Mouse (Mus musculus): ENCODE data around the gene Ggt5. TPM values are rescaled to one million over a fixed set of nuclear protein-coding genes. Genes with fewer than 3 reads are reported as not detected.

Gene Ggt5
- polyA plus RNA-seq, 1 experiment from 2014 or later, result 0.56 TPM

DNA sequence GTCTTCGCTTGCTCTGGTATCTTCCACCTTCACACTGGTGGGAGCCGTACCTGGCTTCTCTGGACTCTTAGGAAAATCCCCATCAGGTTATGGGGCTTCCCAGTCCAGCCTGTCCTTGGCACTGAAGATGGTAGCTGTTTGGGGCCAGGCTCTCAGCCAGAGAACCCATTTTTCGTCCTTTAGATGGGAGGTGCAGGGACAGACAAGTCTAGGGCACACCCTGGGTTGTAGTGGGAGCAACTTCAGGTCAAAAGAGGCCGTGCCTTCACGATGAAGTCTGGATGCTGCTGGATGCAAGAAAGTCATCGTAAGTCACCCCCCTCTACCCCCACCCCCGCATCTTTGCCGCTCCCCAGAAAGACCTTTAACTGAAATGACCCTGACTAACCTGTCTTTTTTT is 45.5 kb downstream of the Ggt5 start:
- WGBS, result 97% methylated on average over 8 of the region's 8 CpGs
- Histone ChIP-seq H3K36me3 (no peaks in the 10 kb centered on the region), H3K4me3 (no peak overlapping the region), H3K27ac (replicated peaks) (no peak overlapping the region), H3K27me3 (ENCODE audit: low read depth, poor library complexity, severe bottlenecking) (no peaks in the 10 kb centered on the region), H3K4me1 (peaks cover 11% of the 10 kb centered on the region; the same call in 1 of the 2 replicates), H3K9me3 (replicated peaks) (no peaks in the 10 kb centered on the region)
- DNase-seq (ENCODE audit: low spot score), result no peak

DNA sequence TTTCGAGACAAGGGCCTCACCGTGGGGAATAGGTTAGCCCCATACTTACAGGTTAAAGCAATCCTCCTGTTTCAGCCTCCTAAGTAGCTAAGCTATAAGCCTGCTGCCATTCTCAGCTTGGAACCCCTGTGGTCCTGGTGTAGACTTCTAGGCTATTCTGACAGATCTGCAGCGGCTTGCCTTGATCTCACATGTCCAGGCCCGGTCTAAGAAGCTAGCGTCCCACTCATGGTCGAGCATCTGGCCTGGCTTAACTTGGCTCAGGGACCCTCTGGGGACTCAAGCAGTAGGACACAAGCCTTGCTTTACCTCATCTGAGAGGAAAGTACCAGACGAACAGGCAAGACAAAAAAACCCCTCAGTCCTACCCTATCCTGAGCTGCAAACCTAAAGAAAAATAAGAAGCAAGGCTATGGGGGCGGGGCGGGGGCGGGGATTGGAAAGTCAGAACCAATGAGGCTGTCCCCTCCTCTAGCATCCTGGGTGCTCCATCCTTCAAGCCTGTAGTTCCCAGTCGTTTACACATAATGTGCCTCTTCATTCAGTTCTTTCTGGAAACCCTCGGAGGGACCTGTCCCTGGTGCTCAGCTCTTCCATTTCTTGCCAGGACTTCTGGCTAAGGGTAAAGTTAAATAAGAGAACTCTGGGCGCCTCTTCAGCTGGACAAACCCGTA is 46.0 kb downstream of the Ggt5 start:
- Histone ChIP-seq H3K27ac (replicated peaks) (no peak overlapping the region), H3K4me3 (no peak overlapping the region), H3K4me1 (peaks cover 11% of the 10 kb centered on the region; the same call in 1 of the 2 replicates), H3K9me3 (replicated peaks) (no peaks in the 10 kb centered on the region), H3K36me3 (no peaks in the 10 kb centered on the region), H3K27me3 (ENCODE audit: low read depth, poor library complexity, severe bottlenecking) (no peaks in the 10 kb centered on the region)
- no peak for DNase-seq (ENCODE audit: low spot score)
- 67% methylated on average over 14 of the region's 14 CpGs for WGBS

DNA sequence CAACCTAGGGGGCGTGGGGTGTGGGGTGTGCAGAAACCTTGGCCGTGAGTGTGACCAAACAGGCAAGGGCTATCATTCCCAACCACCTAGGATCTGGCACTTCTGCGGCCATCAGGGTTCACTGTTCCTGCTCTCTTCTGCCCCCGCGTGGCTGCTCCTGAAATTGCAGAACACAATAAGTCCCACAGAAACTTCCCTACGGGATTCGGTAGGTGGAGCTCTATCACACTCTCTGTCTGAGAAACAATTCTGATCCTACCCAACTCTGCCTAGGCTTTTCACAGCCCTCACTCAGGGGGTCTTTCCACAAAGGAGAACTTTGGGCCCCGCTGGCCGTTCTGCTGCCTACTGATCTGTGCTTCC is 46.5 kb downstream of the Ggt5 start:
- 6% methylated on average over 9 of the region's 9 CpGs for WGBS
- Histone ChIP-seq H3K4me1 (peaks cover 11% of the 10 kb centered on the region; the same call in 1 of the 2 replicates), H3K27me3 (ENCODE audit: low read depth, poor library complexity, severe bottlenecking) (no peaks in the 10 kb centered on the region), H3K27ac (replicated peaks) (no peak overlapping the region), H3K9me3 (replicated peaks) (no peaks in the 10 kb centered on the region), H3K4me3 (no peak overlapping the region), H3K36me3 (no peaks in the 10 kb centered on the region)
- DNase-seq (ENCODE audit: low spot score), result peak; percentile 82

DNA sequence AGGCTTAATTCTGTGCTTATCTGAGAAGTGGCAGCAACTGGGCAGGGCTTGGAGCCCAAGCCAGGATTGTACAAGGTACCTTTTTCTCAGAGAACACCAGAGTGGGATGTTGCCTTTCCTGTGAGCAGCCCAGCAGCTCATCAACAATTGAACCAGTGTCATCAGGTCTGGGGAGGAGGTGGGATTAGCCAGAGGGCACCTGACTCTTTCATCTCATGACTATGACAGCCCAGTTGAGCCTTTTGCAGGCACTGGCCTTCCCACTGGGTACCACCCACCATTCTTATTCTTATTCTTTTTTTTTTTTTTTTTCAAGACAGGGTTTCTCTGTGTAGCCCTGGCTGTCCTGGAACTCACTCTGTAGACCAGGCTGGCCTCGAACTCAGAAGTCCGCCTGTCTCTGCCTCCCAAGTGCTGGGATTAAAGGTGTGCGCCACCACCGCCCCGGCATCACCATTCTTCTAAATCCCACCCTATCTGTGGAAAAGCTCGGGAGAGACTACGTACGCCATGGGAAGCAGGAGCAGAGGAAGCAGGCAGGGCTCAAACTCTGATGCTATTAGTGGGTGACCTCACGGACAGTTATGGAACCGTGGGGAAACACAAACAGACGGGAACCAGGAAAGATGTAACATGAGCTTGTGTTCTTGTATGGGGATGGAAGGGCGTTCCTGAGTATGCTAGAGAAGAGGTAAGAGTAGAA is 47.1 kb downstream of the Ggt5 start:
- WGBS, result 89% methylated on average over 12 of the region's 12 CpGs
- H3K27ac ChIP-seq (replicated peaks), result no peak overlapping the region
- H3K4me1 ChIP-seq, result peaks cover 11% of the 10 kb centered on the region; the same call in 1 of the 2 replicates
- H3K27me3 ChIP-seq (ENCODE audit: low read depth, poor library complexity, severe bottlenecking), result no peaks in the 10 kb centered on the region
- no peaks in the 10 kb centered on the region for H3K36me3 ChIP-seq
- no peak for DNase-seq (ENCODE audit: low spot score)
- H3K9me3 ChIP-seq (replicated peaks), result no peaks in the 10 kb centered on the region
- no peak overlapping the region for H3K4me3 ChIP-seq

DNA sequence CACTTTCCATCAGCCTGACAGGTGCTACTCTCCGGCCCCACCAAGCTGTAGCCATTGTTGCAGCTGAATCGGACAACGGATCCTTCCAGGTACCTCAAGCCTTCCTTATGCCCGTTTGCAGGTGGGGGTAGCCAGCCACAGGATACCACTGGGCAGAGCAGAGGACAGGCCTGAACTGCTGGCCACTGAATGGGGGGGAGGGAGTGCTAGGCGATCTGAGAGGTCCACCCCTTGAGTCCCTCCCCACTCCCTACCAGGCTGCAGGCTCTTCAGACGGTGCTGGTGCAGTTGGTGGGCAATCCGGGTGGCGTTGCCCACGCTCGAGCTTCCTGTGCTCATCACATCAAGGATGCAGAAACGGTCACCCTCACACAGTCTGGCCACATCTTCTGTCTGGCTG is 48.6 kb downstream of the Ggt5 start:
- no peak overlapping the region for H3K27ac ChIP-seq (replicated peaks)
- no peaks in the 10 kb centered on the region for H3K27me3 ChIP-seq (ENCODE audit: low read depth, poor library complexity, severe bottlenecking)
- peaks cover 15% of the 10 kb centered on the region for H3K4me1 ChIP-seq
- 90% methylated on average over 11 of the region's 11 CpGs for WGBS
- no peaks in the 10 kb centered on the region for H3K9me3 ChIP-seq (replicated peaks)
- no peak overlapping the region for H3K4me3 ChIP-seq
- no peaks in the 10 kb centered on the region for H3K36me3 ChIP-seq
- no peak for DNase-seq (ENCODE audit: low spot score)

DNA sequence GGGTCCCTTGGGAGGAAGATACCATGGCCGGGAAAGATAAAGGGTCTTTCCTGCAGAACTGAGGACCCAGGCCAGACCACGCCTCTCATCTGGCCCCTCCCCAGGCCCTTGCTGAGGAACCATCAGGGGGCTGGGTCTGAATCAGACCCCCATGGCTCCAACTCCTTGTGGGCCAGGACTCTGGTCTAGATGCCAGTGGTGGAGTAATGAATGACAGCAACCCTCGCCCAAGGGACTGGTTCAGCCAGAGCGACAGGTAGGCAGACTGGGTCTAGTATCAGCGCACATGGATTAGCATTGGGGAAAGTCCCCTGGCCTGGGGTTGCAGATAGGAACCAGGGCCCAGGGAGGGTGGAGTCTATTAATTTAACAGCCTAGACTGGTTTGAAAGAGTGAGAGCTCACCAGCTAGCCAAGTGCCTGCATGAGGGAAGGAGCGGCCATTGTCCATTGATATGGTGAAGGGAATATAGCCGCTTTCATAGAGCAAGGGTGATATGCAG is 52.6 kb downstream of the Ggt5 start:
- Histone ChIP-seq H3K36me3 (peaks cover 20% of the 10 kb centered on the region), H3K4me3 (no peak overlapping the region), H3K4me1 (peaks cover 37% of the 10 kb centered on the region), H3K27me3 (ENCODE audit: low read depth, poor library complexity, severe bottlenecking) (no peaks in the 10 kb centered on the region), H3K9me3 (replicated peaks) (no peaks in the 10 kb centered on the region), H3K27ac (replicated peaks) (no peak overlapping the region)
- DNase-seq (ENCODE audit: low spot score), result no peak
- WGBS, result 89% methylated on average over 7 of the region's 7 CpGs

DNA sequence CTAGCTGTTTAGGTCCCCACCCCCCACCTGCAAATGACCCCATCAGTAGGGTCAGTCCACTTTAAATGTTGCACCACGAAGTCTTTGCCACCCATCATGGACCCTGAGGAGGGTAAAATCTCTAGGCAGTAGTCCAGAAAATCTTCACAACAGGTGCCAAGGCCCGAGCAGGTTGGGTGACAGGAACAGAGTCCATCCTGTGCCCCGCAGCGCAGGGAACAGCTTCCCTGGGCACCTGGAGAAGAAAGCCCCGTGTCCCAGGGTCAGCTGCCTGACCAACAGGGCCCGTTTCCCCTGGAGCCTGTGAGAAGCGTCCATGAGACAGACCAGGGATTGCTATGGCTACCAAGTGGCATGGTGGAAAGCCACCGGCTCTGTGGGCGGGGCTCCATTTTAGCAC is 53.3 kb downstream of the Ggt5 start:
- Histone ChIP-seq H3K27ac (replicated peaks) (no peak overlapping the region), H3K4me1 (peaks cover 37% of the 10 kb centered on the region), H3K9me3 (replicated peaks) (no peaks in the 10 kb centered on the region), H3K36me3 (peaks cover 27% of the 10 kb centered on the region), H3K4me3 (no peak overlapping the region), H3K27me3 (ENCODE audit: low read depth, poor library complexity, severe bottlenecking) (no peaks in the 10 kb centered on the region)
- no peak for DNase-seq (ENCODE audit: low spot score)
- WGBS, result 80% methylated on average over 9 of the region's 9 CpGs

DNA sequence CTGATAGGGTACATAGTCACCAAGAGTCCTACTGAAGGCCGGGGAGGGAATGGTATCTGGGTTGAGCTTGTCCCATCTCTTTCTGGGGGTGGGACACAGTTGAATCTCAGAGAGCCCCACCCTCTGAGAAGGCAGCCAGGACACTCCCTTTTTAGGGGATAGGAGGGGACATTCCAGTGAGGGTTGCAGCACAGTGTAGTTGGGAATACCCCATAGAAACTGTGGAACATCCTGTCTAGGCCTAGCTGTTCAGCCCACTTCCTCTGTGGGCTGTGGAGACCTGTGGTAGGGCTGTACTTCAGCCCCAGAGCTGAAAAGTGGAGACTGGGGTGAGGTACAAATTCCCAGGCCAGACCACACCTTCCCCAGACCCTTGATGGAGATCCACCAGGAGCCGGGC is 53.8 kb downstream of the Ggt5 start:
- Histone ChIP-seq H3K9me3 (replicated peaks) (no peaks in the 10 kb centered on the region), H3K4me1 (peaks cover 37% of the 10 kb centered on the region), H3K36me3 (peaks cover 31% of the 10 kb centered on the region), H3K4me3 (no peak overlapping the region), H3K27me3 (ENCODE audit: low read depth, poor library complexity, severe bottlenecking) (no peaks in the 10 kb centered on the region), H3K27ac (replicated peaks) (peak overlapping the region; percentile 65)
- DNase-seq (ENCODE audit: low spot score), result no peak
- WGBS, result 92% methylated on average over 2 of the region's 2 CpGs

DNA sequence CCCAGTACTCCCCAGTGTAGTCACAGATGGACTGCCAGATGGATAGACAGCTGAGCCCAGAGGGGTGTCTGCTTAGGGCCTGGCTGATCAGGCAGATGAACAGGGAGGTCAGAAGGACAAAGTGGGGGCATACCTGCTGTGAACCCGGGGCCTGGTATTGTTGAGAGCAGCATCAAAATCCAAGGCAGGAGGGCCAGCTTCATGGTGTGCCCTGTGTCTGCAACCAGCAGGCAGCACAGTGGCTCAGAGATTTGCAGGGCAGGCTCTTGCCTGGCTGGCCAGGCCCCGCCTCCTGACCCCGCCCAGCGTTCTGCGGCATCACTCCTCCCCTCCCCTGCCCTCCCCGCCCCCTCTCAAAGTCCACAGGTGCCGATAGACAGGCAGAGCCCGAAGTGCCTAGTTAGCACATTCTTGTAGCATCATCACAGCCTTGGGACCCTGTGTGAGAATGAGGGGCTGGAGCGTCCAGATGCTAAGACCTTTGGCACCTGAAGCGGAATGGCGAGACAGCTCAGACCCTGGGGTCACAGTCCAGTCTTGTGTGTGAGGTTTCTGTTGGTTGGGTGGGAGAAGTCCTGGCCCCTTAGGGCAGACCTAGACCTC is 54.7 kb downstream of the Ggt5 start, which contains the start of gene Susd2:
Susd2 (minus strand) TSS at position 268 of the 603 bp plus-strand sequence.
- Histone ChIP-seq H3K36me3 (peaks cover 41% of the 10 kb centered on the region), H3K27me3 (ENCODE audit: low read depth, poor library complexity, severe bottlenecking) (no peaks in the 10 kb centered on the region), H3K9me3 (replicated peaks) (no peaks in the 10 kb centered on the region), H3K4me3 (peak within 1 kb of the TSS; percentile 40), H3K27ac (replicated peaks) (peak within 1 kb of the TSS; percentile 65), H3K4me1 (peaks cover 29% of the 10 kb centered on the region)
- WGBS, result 3% methylated on average over 11 of the region's 11 CpGs
- DNase-seq (ENCODE audit: low spot score), result peak; percentile 54

DNA sequence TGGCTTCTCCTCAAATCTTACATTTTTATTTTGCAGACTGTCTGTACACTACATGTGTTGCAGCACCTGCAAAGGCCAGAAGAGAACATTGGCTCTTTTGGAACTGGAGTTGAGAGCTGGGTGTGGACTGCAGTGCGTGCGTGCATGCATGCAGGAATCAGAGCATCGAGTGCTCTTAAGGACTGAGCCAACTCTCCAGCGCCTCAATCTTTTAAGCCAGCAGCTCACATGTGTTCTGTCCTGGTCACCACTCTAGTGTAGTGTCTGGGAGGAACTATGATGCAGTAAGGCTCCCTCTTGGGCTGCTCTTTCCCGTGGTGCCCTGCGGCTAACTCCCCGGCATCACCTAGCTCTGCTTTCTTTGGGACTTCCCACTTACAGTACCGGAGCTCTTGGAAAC is 56.5 kb downstream of the Ggt5 start:
- Histone ChIP-seq H3K4me1 (peaks cover 29% of the 10 kb centered on the region), H3K27me3 (ENCODE audit: low read depth, poor library complexity, severe bottlenecking) (no peaks in the 10 kb centered on the region), H3K27ac (replicated peaks) (no peak overlapping the region), H3K9me3 (replicated peaks) (no peaks in the 10 kb centered on the region), H3K36me3 (peaks cover 58% of the 10 kb centered on the region), H3K4me3 (no peak overlapping the region)
- WGBS, result 92% methylated on average over 8 of the region's 8 CpGs
- no peak for DNase-seq (ENCODE audit: low spot score)

DNA sequence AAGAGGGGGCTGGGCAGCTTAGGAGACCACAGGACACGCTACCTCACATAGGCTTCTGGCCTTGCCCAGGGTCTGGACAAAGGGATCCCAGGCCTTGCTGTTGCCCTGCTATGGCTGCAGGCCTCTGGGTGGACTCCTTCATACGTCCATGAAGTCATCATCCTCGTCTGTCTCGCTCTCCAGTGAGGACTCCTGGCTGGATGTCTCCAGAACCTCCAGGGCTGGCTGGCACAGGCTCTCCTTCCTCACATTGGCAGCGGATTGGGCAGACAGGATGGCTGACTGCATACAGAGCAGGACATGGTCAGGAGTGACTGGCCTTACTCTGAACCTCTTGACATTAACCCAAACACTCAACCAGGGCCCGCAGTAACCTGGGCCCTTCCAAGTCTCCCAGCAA is 57.3 kb downstream of the Ggt5 start:
- WGBS, result 88% methylated on average over 6 of the region's 6 CpGs
- Histone ChIP-seq H3K9me3 (replicated peaks) (no peaks in the 10 kb centered on the region), H3K4me3 (no peak overlapping the region), H3K36me3 (peaks cover 66% of the 10 kb centered on the region), H3K27me3 (ENCODE audit: low read depth, poor library complexity, severe bottlenecking) (no peaks in the 10 kb centered on the region), H3K4me1 (peaks cover 29% of the 10 kb centered on the region), H3K27ac (replicated peaks) (no peak overlapping the region)
- no peak for DNase-seq (ENCODE audit: low spot score)

DNA sequence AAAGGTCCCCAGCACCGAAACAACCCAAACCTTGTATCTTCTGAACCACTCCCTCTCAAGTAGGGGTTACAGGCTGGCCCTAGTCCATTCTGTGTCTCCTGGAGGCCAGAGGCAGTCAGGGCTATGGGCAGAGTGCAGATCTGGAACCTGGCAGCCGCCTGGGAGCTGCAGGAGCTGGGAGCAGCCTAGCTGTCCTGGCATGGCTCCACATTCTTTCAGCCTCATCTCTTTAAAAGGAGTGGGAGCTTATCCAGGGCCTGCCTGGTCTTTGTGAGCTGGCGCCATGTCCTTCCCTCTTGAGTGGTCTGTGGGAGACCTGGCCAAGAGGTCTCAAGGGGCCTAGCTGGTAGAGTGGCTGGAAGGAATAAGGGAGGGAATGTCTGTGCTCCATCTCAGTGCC is 58.2 kb downstream of the Ggt5 start:
- H3K9me3 ChIP-seq (replicated peaks), result no peaks in the 10 kb centered on the region
- DNase-seq (ENCODE audit: low spot score), result no peak
- no peaks in the 10 kb centered on the region for H3K27me3 ChIP-seq (ENCODE audit: low read depth, poor library complexity, severe bottlenecking)
- no peak overlapping the region for H3K27ac ChIP-seq (replicated peaks)
- peaks cover 76% of the 10 kb centered on the region for H3K36me3 ChIP-seq
- WGBS, result 94% methylated on average over 3 of the region's 3 CpGs
- no peak overlapping the region for H3K4me3 ChIP-seq
- peaks cover 27% of the 10 kb centered on the region for H3K4me1 ChIP-seq

DNA sequence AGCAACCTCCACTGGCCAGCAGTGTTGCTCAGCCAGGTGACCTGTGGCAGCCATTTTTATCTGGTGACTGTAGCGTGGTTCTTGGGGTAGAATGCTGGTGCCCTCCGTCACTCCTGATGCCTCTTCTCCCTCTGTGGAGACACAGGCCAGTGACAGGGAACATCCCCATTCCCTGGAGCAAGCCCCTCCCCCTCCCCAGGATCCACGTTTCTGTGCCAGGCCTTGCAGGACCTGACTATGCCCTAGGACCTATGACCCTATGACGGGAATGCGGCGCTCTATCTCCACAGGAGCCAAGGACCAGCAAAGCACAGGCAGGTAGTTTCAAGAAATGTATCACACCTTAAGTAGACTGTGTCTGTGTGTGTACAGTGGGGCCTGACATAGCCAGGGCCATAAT is 59.0 kb downstream of the Ggt5 start:
- Histone ChIP-seq H3K9me3 (replicated peaks) (no peaks in the 10 kb centered on the region), H3K27me3 (ENCODE audit: low read depth, poor library complexity, severe bottlenecking) (no peaks in the 10 kb centered on the region), H3K36me3 (peaks cover 83% of the 10 kb centered on the region), H3K4me3 (no peak overlapping the region), H3K27ac (replicated peaks) (no peak overlapping the region), H3K4me1 (peaks cover 19% of the 10 kb centered on the region)
- no peak for DNase-seq (ENCODE audit: low spot score)
- WGBS, result 92% methylated on average over 6 of the region's 6 CpGs
